Mouse (Mus musculus) limb, embryonic 13.5 days (tissue): ENCODE measurements around the gene Tefm. TPM values are rescaled to one million over a fixed set of nuclear protein-coding genes. Genes with fewer than 3 reads are reported as not detected.

Experiments
- ATAC-seq: fragments of 200-750 bp; cut with Nextera tagmentation; 2 replicates; pipeline ENCODE4 v1.8.0; 2017; ENCODE audit warnings: low read depth, moderate number of reproducible peaks, moderate TSS enrichment; ENCODE audit not compliant: low FRiP score
- H3K27ac ChIP-seq: fragments of 300-500 bp; sonication (generic); 2 replicates; pipeline ENCODE4 v1.5.1; 2015; ENCODE audit warnings: inconsistent platforms, mild to moderate bottlenecking, moderate library complexity
- H3K27me3 ChIP-seq: fragments of 300-500 bp; sonication (generic); 2 replicates; pipeline ENCODE4 v1.6.1; 2015; ENCODE audit warnings: mild to moderate bottlenecking, inconsistent platforms
- H3K36me3 ChIP-seq: fragments of 300-500 bp; sonication (generic); 2 replicates; pipeline ENCODE4 v1.6.1; 2015; ENCODE audit warnings: inconsistent platforms, mild to moderate bottlenecking, moderate library complexity
- H3K4me1 ChIP-seq: fragments of 300-500 bp; sonication (generic); 2 replicates; pipeline ENCODE4 v1.6.1; 2015; ENCODE audit warnings: inconsistent platforms
- H3K4me2 ChIP-seq: fragments of 300-500 bp; sonication (generic); replicated peaks from 2 replicates; pipeline ENCODE4 v1.6.1; 2015; ENCODE audit warnings: inconsistent platforms, mild to moderate bottlenecking, moderate library complexity
- H3K4me3 ChIP-seq: fragments of 300-500 bp; sonication (generic); 2 replicates; pipeline ENCODE4 v1.5.1; 2015; ENCODE audit warnings: moderate library complexity, mild to moderate bottlenecking, inconsistent platforms
- H3K9ac ChIP-seq: fragments of 300-500 bp; sonication (generic); 2 replicates; pipeline ENCODE4 v1.6.1; 2015; ENCODE audit warnings: mild to moderate bottlenecking, inconsistent platforms
- H3K9me3 ChIP-seq: fragments of 300-500 bp; sonication (generic); 2 replicates; pipeline ENCODE4 v1.6.1; 2016; ENCODE audit warnings: inconsistent platforms
- WGBS: fragments of 180-500 bp; shearing (Covaris S2); methylation state at CpG from one replicate; pipeline ENCODE4 v1.1.7; 2015; 5-methylcytosine and 5-hydroxymethylcytosine counted together
- polyA plus RNA-seq: library from polyadenylated mRNA; unstranded; fragments of >200 nt; fragmentation: Nextera tagmentation; extraction: Ambion mirVana; gene quantifications from 2 replicates; pipeline ENCODE4 v1.2.1, GENCODE M21; 2015

Gene Tefm
- polyA plus RNA-seq, 1 experiment from 2014 or later, result 34.2 TPM

- H3K9ac ChIP-seq, result no peak overlapping the region
- H3K9me3 ChIP-seq, result no peaks in the 10 kb centered on the region
- ATAC-seq, result no peak
- WGBS, result 91% methylated on average over 13 of the region's 13 CpGs
- no peaks in the 10 kb centered on the region for H3K27me3 ChIP-seq
- no peak overlapping the region for H3K4me3 ChIP-seq
- H3K27ac ChIP-seq, result no peak overlapping the region
- peaks cover 6% of the 10 kb centered on the region for H3K4me1 ChIP-seq
- no peak overlapping the region for H3K4me2 ChIP-seq
- H3K36me3 ChIP-seq, result peaks cover 71% of the 10 kb centered on the region
These were observed 5.2 kb downstream of the Tefm start for GRCm38 (mm10) chr11:80136786-80137185.

- H3K27ac ChIP-seq, result no peak overlapping the region
- 89% methylated on average over 11 of the region's 11 CpGs for WGBS
- H3K27me3 ChIP-seq, result no peaks in the 10 kb centered on the region
- no peak overlapping the region for H3K4me2 ChIP-seq
- no peak overlapping the region for H3K9ac ChIP-seq
- no peak for ATAC-seq
- no peaks in the 10 kb centered on the region for H3K9me3 ChIP-seq
- H3K4me1 ChIP-seq, result peaks cover 6% of the 10 kb centered on the region
- H3K4me3 ChIP-seq, result no peak overlapping the region
- H3K36me3 ChIP-seq, result peaks cover 76% of the 10 kb centered on the region
These were observed 5.9 kb downstream of the Tefm start for GRCm38 (mm10) chr11:80135954-80136683.

- H3K36me3 ChIP-seq, result peaks cover 79% of the 10 kb centered on the region
These were observed 7.2 kb downstream of the Tefm start for GRCm38 (mm10) chr11:80134744-80135143.

GRCm38 (mm10) chr11:80132050-80132449 is 9.9 kb downstream of the Tefm start:
- 58% methylated on average over 1 of the region's 1 CpGs for WGBS
- H3K9me3 ChIP-seq, result no peaks in the 10 kb centered on the region
- no peaks in the 10 kb centered on the region for H3K4me1 ChIP-seq
- no peak overlapping the region for H3K4me3 ChIP-seq
- H3K27me3 ChIP-seq, result no peaks in the 10 kb centered on the region
- H3K27ac ChIP-seq, result no peak overlapping the region
- ATAC-seq, result no peak
- no peak overlapping the region for H3K9ac ChIP-seq
- H3K4me2 ChIP-seq, result no peak overlapping the region
- peaks cover 64% of the 10 kb centered on the region for H3K36me3 ChIP-seq

More at GRCm38 (mm10) chr11:80134744-80135143, 7.2 kb downstream of the Tefm start:
- Histone ChIP-seq H3K9me3 (no peaks in the 10 kb centered on the region), H3K4me1 (peaks cover 3% of the 10 kb centered on the region; the same call in 1 of the 2 replicates), H3K4me2 (no peak overlapping the region), H3K27ac (no peak overlapping the region), H3K27me3 (no peaks in the 10 kb centered on the region), H3K4me3 (no peak overlapping the region), H3K9ac (no peak overlapping the region)
- 80% methylated on average over 4 of the region's 4 CpGs for WGBS
- no peak for ATAC-seq

- ATAC-seq, result no peak
- H3K27ac ChIP-seq, result no peak overlapping the region
- peaks cover 71% of the 10 kb centered on the region for H3K36me3 ChIP-seq
- H3K4me1 ChIP-seq, result no peaks in the 10 kb centered on the region
- H3K4me2 ChIP-seq, result no peak overlapping the region
- no peak overlapping the region for H3K9ac ChIP-seq
- H3K4me3 ChIP-seq, result no peak overlapping the region
- H3K27me3 ChIP-seq, result no peaks in the 10 kb centered on the region
- 0 out of 2 replicates have a peak, but pooled peaks cover under 1% of the 10 kb centered on the region for H3K9me3 ChIP-seq
- 88% methylated on average over 1 of the region's 1 CpGs for WGBS
These were observed 25.6 kb downstream of the Tefm start for GRCm38 (mm10) chr11:80116411-80116810.

GRCm38 (mm10) chr11:80104407-80104806 is 37.6 kb downstream of the Tefm start:
- Histone ChIP-seq H3K9ac (no peak overlapping the region), H3K9me3 (no peaks in the 10 kb centered on the region), H3K4me1 (no peaks in the 10 kb centered on the region), H3K36me3 (peaks cover 65% of the 10 kb centered on the region), H3K27me3 (no peaks in the 10 kb centered on the region), H3K4me2 (no peak overlapping the region), H3K27ac (no peak overlapping the region), H3K4me3 (no peak overlapping the region)
- no peak for ATAC-seq
- 88% methylated on average over 1 of the region's 1 CpGs for WGBS

- no peak overlapping the region for H3K27ac ChIP-seq
- H3K4me1 ChIP-seq, result no peaks in the 10 kb centered on the region
- 93% methylated on average over 6 of the region's 6 CpGs for WGBS
- no peaks in the 10 kb centered on the region for H3K9me3 ChIP-seq
- no peak overlapping the region for H3K4me2 ChIP-seq
- H3K27me3 ChIP-seq, result no peaks in the 10 kb centered on the region
- H3K36me3 ChIP-seq, result peaks cover 66% of the 10 kb centered on the region
- H3K9ac ChIP-seq, result no peak overlapping the region
- no peak for ATAC-seq
- no peak overlapping the region for H3K4me3 ChIP-seq
These were observed 40.7 kb downstream of the Tefm start for GRCm38 (mm10) chr11:80101298-80101697.

- peaks cover 65% of the 10 kb centered on the region for H3K36me3 ChIP-seq
These were observed 43.4 kb downstream of the Tefm start for GRCm38 (mm10) chr11:80098444-80099056.

GRCm38 (mm10) chr11:80090555-80091164 is 51.3 kb downstream of the Tefm start:
- no peak for ATAC-seq
- Histone ChIP-seq H3K4me3 (peak overlapping the region; percentile 98), H3K27me3 (no peaks in the 10 kb centered on the region), H3K9me3 (no peaks in the 10 kb centered on the region), H3K27ac (no peak overlapping the region), H3K4me2 (peak overlapping the region; percentile 88), H3K9ac (peak overlapping the region; percentile 96; the same call in 1 of the 2 replicates), H3K36me3 (peaks cover 14% of the 10 kb centered on the region), H3K4me1 (peaks cover 11% of the 10 kb centered on the region)
- WGBS, result 71% methylated on average over 3 of the region's 3 CpGs

More at GRCm38 (mm10) chr11:80098444-80099056, 43.4 kb downstream of the Tefm start:
- H3K9me3 ChIP-seq, result no peaks in the 10 kb centered on the region
- H3K4me3 ChIP-seq, result no peak overlapping the region
- ATAC-seq, result no peak
- whole genome bisulfite sequencing, result 91% methylated on average over 3 of the region's 3 CpGs
- H3K27ac ChIP-seq, result no peak overlapping the region
- H3K4me2 ChIP-seq, result no peak overlapping the region
- no peak overlapping the region for H3K9ac ChIP-seq
- H3K27me3 ChIP-seq, result no peaks in the 10 kb centered on the region
- H3K4me1 ChIP-seq, result no peaks in the 10 kb centered on the region

- under 1% methylated on average over 14 of the region's 14 CpGs for WGBS
- ATAC-seq, result no peak; the same call in 1 of the 2 replicates
- H3K4me2 ChIP-seq, result peak overlapping the region; percentile 88
- no peaks in the 10 kb centered on the region for H3K27me3 ChIP-seq
- peaks cover 6% of the 10 kb centered on the region; the same call in 1 of the 2 replicates for H3K36me3 ChIP-seq
- H3K9ac ChIP-seq, result peak overlapping the region; percentile 96
- H3K27ac ChIP-seq, result peak overlapping the region; percentile 70; the same call in 1 of the 2 replicates
- peaks cover 11% of the 10 kb centered on the region for H3K4me1 ChIP-seq
- H3K9me3 ChIP-seq, result no peaks in the 10 kb centered on the region
- peak overlapping the region; percentile 98 for H3K4me3 ChIP-seq
These were observed 52.2 kb downstream of the Tefm start for GRCm38 (mm10) chr11:80089817-80090214.

GRCm38 (mm10) chr11:80088917-80089816 is 52.8 kb downstream of the Tefm start, which contains the start of gene Atad5:
Gene Atad5, plus strand, starts transcription at chr11:80089400.
- Histone ChIP-seq H3K27me3 (no peaks in the 10 kb centered on the region), H3K36me3 (no peaks in the 10 kb centered on the region), H3K4me1 (peaks cover 11% of the 10 kb centered on the region), H3K9me3 (no peaks in the 10 kb centered on the region), H3K9ac (peak within 1 kb of the TSS; percentile 96), H3K4me3 (peak within 1 kb of the TSS; percentile 98), H3K4me2 (peak within 1 kb of the TSS; percentile 88), H3K27ac (peak within 1 kb of the TSS; percentile 70)
- peak; percentile 74 for ATAC-seq
- WGBS, result 6% methylated on average over 57 of the region's 57 CpGs
